Comparison of ENCODE assay signal across 19 mouse cellular contexts in genomic region chr6:103526945-103527777, GRCm38 (mm10). TPM values are rescaled to one million over a fixed set of nuclear protein-coding genes. Genes with fewer than 3 reads are reported as not detected.
DNase-seq lines count a peak whose midpoint lies in the region; ATAC-seq lines count a peak whose summit lies in the region.
"Had no signal": no experiment of that assay in that cellular context is flagged by ENCODE, and none has a peak within 500 bp of the region (broad histone marks: within the 10 kb centered on the region; RNA-seq: fewer than 3 reads in every experiment).

No protein-coding gene starts in this region.

- no peak overlapping the region for H3K4me3 ChIP-seq in neural tube, embryonic 13.5 days
- no peak overlapping the region for H3K4me3 ChIP-seq in kidney, embryonic 15.5 days (replicated peaks)
- H3K4me3 ChIP-seq: limb, embryonic 12.5 days had no signal

- no peaks in the 10 kb centered on the region for H3K36me3 ChIP-seq in neural tube, embryonic 13.5 days
- H3K36me3 ChIP-seq in kidney, embryonic 15.5 days = no peaks in the 10 kb centered on the region
- H3K36me3 ChIP-seq: limb, embryonic 12.5 days had no signal

- H3K9me3 ChIP-seq in neural tube, embryonic 13.5 days = no peaks in the 10 kb centered on the region
- H3K9me3 ChIP-seq in kidney, embryonic 15.5 days (replicated peaks) = no peaks in the 10 kb centered on the region
- H3K9me3 ChIP-seq: limb, embryonic 12.5 days had no signal

- no peaks in the 10 kb centered on the region for H3K27me3 ChIP-seq in neural tube, embryonic 13.5 days
- no peaks in the 10 kb centered on the region for H3K27me3 ChIP-seq in kidney, embryonic 15.5 days
- H3K27me3 ChIP-seq: limb, embryonic 12.5 days had no signal

- intact Hi-C loops in heart, postnatal 14 days (cut with DNase I) = no loop called here

- peak overlapping the region; percentile 23; the same call in 1 of the 2 replicates for H3K27ac ChIP-seq in neural tube, embryonic 13.5 days (replicated peaks)
- no peak overlapping the region for H3K27ac ChIP-seq in kidney, embryonic 15.5 days
- H3K27ac ChIP-seq: limb, embryonic 12.5 days; liver, embryonic 14.5 days had no signal

- no peak for ATAC-seq in neural tube, embryonic 13.5 days (ENCODE audit: low read depth)
- peak; percentile 58 for ATAC-seq in megakaryocyte, adult 5-6 weeks (ENCODE audit: poor library complexity, severe bottlenecking)
- ATAC-seq in kidney, embryonic 15.5 days (replicated peaks; ENCODE audit: low FRiP score) = no peak
- ATAC-seq: activated CD4-positive, CD25-positive, alpha-beta regulatory T cell, adult 4 months; Patski had no signal

- peaks cover 6% of the 10 kb centered on the region; the same call in 1 of the 2 replicates for H3K4me1 ChIP-seq in neural tube, embryonic 13.5 days (replicated peaks)
- no peaks in the 10 kb centered on the region for H3K4me1 ChIP-seq in kidney, embryonic 15.5 days
- H3K4me1 ChIP-seq: limb, embryonic 12.5 days had no signal

- peak; percentile 71 for DNase-seq in heart, adult 11 months
- DNase-seq in heart, postnatal 14 days = no peak
- no peak for DNase-seq in neural tube, embryonic 10.5 days (ENCODE audit: extremely low spot score, low spot score)
- DNase-seq in urinary bladder, postnatal 10 days (ENCODE audit: low spot score) = no peak
- no peak for DNase-seq in ovary, postnatal 36 days (ENCODE audit: low spot score)
- DNase-seq: adrenal gland, postnatal 14 days; cerebellum, adult 8-10 months; gastrocnemius, postnatal 10 days; layer of hippocampus, postnatal 36 days; thymus, adult 2 months had no signal

- H3K4me2 ChIP-seq in neural tube, embryonic 13.5 days = no peak overlapping the region
- H3K4me2 ChIP-seq in kidney, embryonic 15.5 days = no peak overlapping the region
- H3K4me2 ChIP-seq: limb, embryonic 12.5 days had no signal

- no peak overlapping the region for H3K9ac ChIP-seq in neural tube, embryonic 13.5 days
- H3K9ac ChIP-seq in kidney, embryonic 15.5 days = no peak overlapping the region
- H3K9ac ChIP-seq: limb, embryonic 12.5 days; liver, embryonic 14.5 days had no signal

- 83% methylated on average over 8 of the region's 8 CpGs for WGBS in neural tube, embryonic 13.5 days
- WGBS in kidney, embryonic 15.5 days = 83% methylated on average over 8 of the region's 8 CpGs

RNA-seq across cellular contexts. Expression of gene Chl1, which starts 16.8 kb away (rescaled TPM):
- 1 to 10 TPM in 1 of 2 experiments, under 1 TPM in 1; 0.54 to 1.2 TPM for total RNA-seq in heart, postnatal 14 days (2021)
- polyA plus RNA-seq in neural tube, embryonic 13.5 days (2015; fragmentation: Nextera tagmentation; extraction: Ambion mirVana) = 52.5 and 56.0 TPM in 2 replicates
- not detected in 2 replicates for total RNA-seq in megakaryocyte, adult 5-6 weeks (2015)
- 0.07 and 0.08 TPM in 2 replicates for total RNA-seq in megakaryocyte, adult 5-6 weeks (2017)
- 0.40 and 0.86 TPM in 2 replicates for polyA plus RNA-seq in kidney, embryonic 15.5 days (2015; fragmentation: Nextera tagmentation; extraction: Ambion mirVana)
- polyA plus RNA-seq: activated CD4-positive, CD25-positive, alpha-beta regulatory T cell, adult 4 months; C2C12; heart, postnatal 0 days; Patski had no signal
